Mouse (Mus musculus): Measurements from ENCODE around the gene Amdhd2.

GRCm38 (mm10) chr17:24134062-24134461, 29.5 kb downstream of the Amdhd2 start:
- no peak for TF ChIP-seq FLI1 (IDR thresholded peaks at IDR 0.05; ENCODE audit: low read length)
- TF ChIP-seq GATA1 (IDR thresholded peaks at IDR 0.05; ENCODE audit: borderline replicate concordance, low read length): no peak
